Mouse (Mus musculus) intestine, embryonic 14.5 days (tissue): ENCODE results near the gene Pdss2. TPM values are rescaled to one million over a fixed set of nuclear protein-coding genes. Genes with fewer than 3 reads are reported as not detected.
A peak's percentile ranks its signal among the peaks of the same experiment; 100 is the strongest.

ENCODE experiments used
- ATAC-seq: fragments of 200-750 bp; cut with Nextera tagmentation; replicated peaks from 2 replicates; pipeline ENCODE4 v1.8.0; 2017; ENCODE audit warnings: low read depth, moderate number of reproducible peaks, moderate TSS enrichment, moderate library complexity; ENCODE audit not compliant: low FRiP score, low TSS enrichment
- DNase-seq: peaks from one replicate; pipeline ENCODE4 v3.0.0-alpha.2; 2018; ENCODE audit warnings: low spot score
- H3K27ac ChIP-seq: fragments of 300-500 bp; sonication (generic); 2 replicates; pipeline ENCODE4 v1.5.1; 2014; ENCODE audit warnings: low read depth, mild to moderate bottlenecking, control low read depth
- H3K27me3 ChIP-seq: fragments of 300-500 bp; sonication (generic); replicated peaks from 2 replicates; pipeline ENCODE4 v1.6.1; 2014; ENCODE audit warnings: low read length, control low read depth; ENCODE audit not compliant: control insufficient read depth, insufficient read depth
- H3K36me3 ChIP-seq: fragments of 300-500 bp; sonication (generic); 2 replicates; pipeline ENCODE4 v1.6.1; 2014; ENCODE audit warnings: low read length, control low read depth; ENCODE audit not compliant: control insufficient read depth, insufficient read depth
- H3K4me1 ChIP-seq: fragments of 300-500 bp; sonication (generic); replicated peaks from 2 replicates; pipeline ENCODE4 v1.6.1; 2014; ENCODE audit warnings: low read length, control low read depth, mixed read lengths; ENCODE audit not compliant: control insufficient read depth, insufficient read depth
- H3K4me2 ChIP-seq: fragments of 300-500 bp; sonication (generic); 2 replicates; pipeline ENCODE4 v1.6.1; 2014; ENCODE audit warnings: low read length
- H3K4me3 ChIP-seq: fragments of 300-500 bp; sonication (generic); 2 replicates; pipeline ENCODE4 v1.5.1; 2014; ENCODE audit warnings: low read depth, low read length, control low read depth, mixed read lengths
- H3K9ac ChIP-seq: fragments of 300-500 bp; sonication (generic); 2 replicates; pipeline ENCODE4 v1.6.1; 2014; ENCODE audit warnings: mild to moderate bottlenecking, low read length
- H3K9me3 ChIP-seq: fragments of 300-500 bp; sonication (generic); 2 replicates; pipeline ENCODE4 v1.6.1; 2016; ENCODE audit warnings: low read length, control low read depth; ENCODE audit not compliant: control insufficient read depth
- WGBS: fragments of 180-500 bp; shearing (Covaris S2); extraction: QIAGEN DNeasy Blood & Tissue Kit; methylation state at CpG from one replicate; pipeline ENCODE4 v1.1.7; 2014; 5-methylcytosine and 5-hydroxymethylcytosine counted together
- polyA plus RNA-seq: library from polyadenylated mRNA; unstranded; fragments of >200 nt; fragmentation: Nextera tagmentation; extraction: Ambion mirVana; gene quantifications from 2 replicates; pipeline ENCODE4 v1.2.1, GENCODE M21; 2014

Pdss2 gene
- polyA plus RNA-seq, 1 experiment from 2014 or later = 12.2 TPM

GRCm38 (mm10) chr10:43330691-43331090 is 109.4 kb downstream of the Pdss2 start:
- Histone ChIP-seq H3K4me3 (no peak overlapping the region), H3K4me1 (peaks cover 5% of the 10 kb centered on the region), H3K9ac (no peak overlapping the region), H3K27me3 (no peaks in the 10 kb centered on the region), H3K27ac (no peak overlapping the region), H3K4me2 (no peak overlapping the region), H3K36me3 (no peaks in the 10 kb centered on the region), H3K9me3 (no peaks in the 10 kb centered on the region)
- DNase-seq (peak; percentile 47), ATAC-seq (no peak)
- WGBS = 38% methylated on average over 4 of the region's 4 CpGs

DNA sequence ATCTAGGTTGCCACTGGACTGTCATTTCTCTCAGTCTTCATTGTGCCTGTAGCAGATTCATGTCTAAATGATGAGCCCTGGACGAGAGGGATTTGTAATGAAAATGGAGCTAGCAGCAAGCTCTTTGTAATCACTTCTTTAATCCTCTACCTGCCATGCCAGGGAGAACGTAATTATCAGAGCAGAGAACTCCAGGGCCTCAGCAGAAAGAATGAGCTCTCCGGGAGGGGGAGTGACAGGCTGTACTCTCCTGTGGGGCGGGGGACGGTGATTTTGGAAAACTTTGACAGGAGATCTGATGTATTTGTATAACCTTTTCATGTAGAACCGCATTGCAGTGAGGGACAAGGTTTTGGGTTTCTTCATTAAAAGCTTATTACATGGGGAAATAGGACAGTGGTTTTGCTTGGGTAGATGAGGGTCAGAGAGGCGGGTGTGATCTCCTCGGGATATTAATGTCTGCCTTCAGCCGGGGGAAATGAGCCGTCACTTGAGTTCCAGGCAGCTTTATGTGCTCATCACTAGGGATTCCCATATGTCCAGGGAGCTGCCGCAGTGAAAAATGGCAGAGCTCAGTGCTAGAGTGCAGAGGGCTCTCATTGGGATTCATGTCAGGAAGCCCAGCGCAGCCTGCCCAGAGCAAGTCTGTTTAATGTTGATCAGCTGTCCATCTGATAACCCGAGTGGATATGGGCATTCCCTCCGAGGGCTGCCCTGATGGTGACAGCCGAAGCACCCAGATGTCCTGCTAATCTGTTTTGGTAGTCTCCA is 110.8 kb downstream of the Pdss2 start:
- Histone ChIP-seq H3K4me2 (no peak overlapping the region), H3K9me3 (no peaks in the 10 kb centered on the region), H3K27me3 (no peaks in the 10 kb centered on the region), H3K36me3 (no peaks in the 10 kb centered on the region), H3K4me1 (peaks cover 5% of the 10 kb centered on the region), H3K4me3 (no peak overlapping the region), H3K27ac (no peak overlapping the region), H3K9ac (no peak overlapping the region)
- 25% methylated on average over 15 of the region's 15 CpGs for WGBS
- ATAC-seq (no peak), DNase-seq (peak; percentile 50)

DNA sequence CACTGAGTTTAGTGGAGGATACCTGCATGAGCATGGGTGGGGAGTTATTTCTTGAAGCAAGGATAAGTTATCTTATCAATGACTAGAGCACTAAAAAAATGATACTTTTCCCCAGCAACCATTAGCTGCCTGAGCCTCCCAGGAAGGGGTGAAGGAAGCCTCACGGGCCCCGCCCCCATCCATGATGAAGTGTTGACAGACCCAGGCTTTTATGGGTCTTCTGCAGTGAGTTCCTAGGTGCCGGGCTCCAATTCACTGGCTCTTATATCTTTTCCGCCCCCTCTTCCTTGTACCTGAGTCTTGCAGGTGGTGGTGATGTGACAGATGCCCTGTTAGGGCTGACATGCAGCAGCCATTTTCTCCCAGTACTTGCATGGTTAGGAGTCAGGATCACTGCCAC is 114.6 kb downstream of the Pdss2 start:
- DNase-seq (peak; percentile 53), ATAC-seq (no peak)
- H3K9me3 ChIP-seq = no peaks in the 10 kb centered on the region
- H3K27me3 ChIP-seq = no peaks in the 10 kb centered on the region
- no peak overlapping the region for H3K9ac ChIP-seq
- no peak overlapping the region for H3K4me2 ChIP-seq
- H3K27ac ChIP-seq = no peak overlapping the region
- H3K4me1 ChIP-seq = peaks cover 5% of the 10 kb centered on the region; the same call in 1 of the 2 replicates
- H3K4me3 ChIP-seq = no peak overlapping the region
- no peaks in the 10 kb centered on the region for H3K36me3 ChIP-seq
- 44% methylated on average over 4 of the region's 4 CpGs for WGBS

- DNase-seq = peak; percentile 4
- ATAC-seq = no peak
- Histone ChIP-seq H3K4me1 (peaks cover 2% of the 10 kb centered on the region; the same call in 1 of the 2 replicates), H3K27me3 (no peaks in the 10 kb centered on the region), H3K27ac (no peak overlapping the region), H3K4me2 (no peak overlapping the region), H3K9ac (no peak overlapping the region), H3K36me3 (no peaks in the 10 kb centered on the region), H3K9me3 (no peaks in the 10 kb centered on the region), H3K4me3 (no peak overlapping the region)
- 90% methylated on average over 2 of the region's 2 CpGs for WGBS
Observed at GRCm38 (mm10) chr10:43337110-43337509, 115.8 kb downstream of the Pdss2 start.

GRCm38 (mm10) chr10:43339811-43340210 is 118.5 kb downstream of the Pdss2 start:
- H3K4me3 ChIP-seq = no peak overlapping the region
- DNase-seq (peak; percentile 24), ATAC-seq (no peak)
- no peak overlapping the region for H3K4me2 ChIP-seq
- H3K27ac ChIP-seq = no peak overlapping the region
- no peaks in the 10 kb centered on the region for H3K9me3 ChIP-seq
- WGBS = 67% methylated on average over 10 of the region's 10 CpGs
- H3K27me3 ChIP-seq = no peaks in the 10 kb centered on the region
- no peaks in the 10 kb centered on the region for H3K36me3 ChIP-seq
- H3K4me1 ChIP-seq = no peaks in the 10 kb centered on the region
- H3K9ac ChIP-seq = no peak overlapping the region

- Histone ChIP-seq H3K4me2 (no peak overlapping the region), H3K9ac (no peak overlapping the region), H3K4me1 (no peaks in the 10 kb centered on the region), H3K27me3 (no peaks in the 10 kb centered on the region), H3K36me3 (no peaks in the 10 kb centered on the region), H3K9me3 (no peaks in the 10 kb centered on the region), H3K27ac (no peak overlapping the region), H3K4me3 (no peak overlapping the region)
- ATAC-seq (no peak), DNase-seq (no peak)
- 62% methylated on average over 2 of the region's 2 CpGs for WGBS
Observed at GRCm38 (mm10) chr10:43349718-43350117, 128.4 kb downstream of the Pdss2 start.

- no peaks in the 10 kb centered on the region for H3K9me3 ChIP-seq
- no peak overlapping the region for H3K4me2 ChIP-seq
- H3K4me3 ChIP-seq = no peak overlapping the region
- no peaks in the 10 kb centered on the region for H3K36me3 ChIP-seq
- no peaks in the 10 kb centered on the region for H3K27me3 ChIP-seq
- H3K27ac ChIP-seq = no peak overlapping the region
- H3K9ac ChIP-seq = no peak overlapping the region
- DNase-seq (no peak), ATAC-seq (no peak)
- WGBS = 42% methylated on average over 4 of the region's 4 CpGs
- no peaks in the 10 kb centered on the region for H3K4me1 ChIP-seq
Observed at GRCm38 (mm10) chr10:43357884-43358283, 136.6 kb downstream of the Pdss2 start.

- 92% methylated on average over 6 of the region's 6 CpGs for WGBS
- no peaks in the 10 kb centered on the region for H3K27me3 ChIP-seq
- H3K27ac ChIP-seq = no peak overlapping the region
- DNase-seq (no peak), ATAC-seq (no peak)
- no peak overlapping the region for H3K9ac ChIP-seq
- H3K4me1 ChIP-seq = no peaks in the 10 kb centered on the region
- H3K36me3 ChIP-seq = no peaks in the 10 kb centered on the region
- H3K9me3 ChIP-seq = no peaks in the 10 kb centered on the region
- no peak overlapping the region for H3K4me3 ChIP-seq
- H3K4me2 ChIP-seq = no peak overlapping the region
Observed at GRCm38 (mm10) chr10:43362947-43363346, 141.7 kb downstream of the Pdss2 start.

- Histone ChIP-seq H3K27me3 (no peaks in the 10 kb centered on the region), H3K9me3 (no peaks in the 10 kb centered on the region), H3K4me2 (no peak overlapping the region), H3K4me3 (no peak overlapping the region), H3K9ac (no peak overlapping the region), H3K27ac (no peak overlapping the region), H3K36me3 (no peaks in the 10 kb centered on the region), H3K4me1 (no peaks in the 10 kb centered on the region)
- 90% methylated on average over 5 of the region's 5 CpGs for WGBS
- ATAC-seq (no peak), DNase-seq (peak; percentile 12)
Observed at GRCm38 (mm10) chr10:43363431-43363851, 142.2 kb downstream of the Pdss2 start.
